Mouse (Mus musculus): ENCODE results near the gene Il9. TPM values are rescaled to one million over a fixed set of nuclear protein-coding genes. Genes with fewer than 3 reads are reported as not detected.

Gene Il9
- total RNA-seq (2021), result not detected
- long read RNA-seq, experiment 1, result 0 reads
- long read RNA-seq, experiment 2, result 0 reads

- DNase-seq, result no peak
These were observed at the start of gene Il9 for GRCm38 (mm10) chr13:56482146-56482545. Gene Il9 (minus strand): TSS chr13:56482246.

GRCm38 (mm10) chr13:56529685-56530084 lies 47.6 kb upstream of the Il9 start:
- DNase-seq, result no peak

DNA sequence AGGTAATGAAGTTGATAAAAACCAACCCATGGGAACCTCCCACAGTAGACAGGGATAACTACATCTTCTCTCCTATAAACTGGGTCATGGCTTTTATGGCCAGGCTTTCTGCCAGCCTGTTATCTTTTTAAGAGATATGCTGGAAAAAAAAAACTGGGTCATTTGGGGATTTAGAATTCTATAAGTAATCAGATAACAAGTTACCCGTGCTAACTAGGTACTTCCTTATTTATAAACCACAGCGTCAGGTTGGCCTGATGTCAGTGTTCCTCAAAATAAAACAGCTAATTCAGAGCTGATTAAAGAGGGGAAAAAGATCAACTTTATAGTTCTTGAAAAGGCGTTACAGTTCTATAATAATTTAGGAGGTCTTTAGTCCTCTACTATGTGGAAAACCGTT lies 47.0 kb upstream of the Il9 start:
- DNase-seq, result no peak

DNA sequence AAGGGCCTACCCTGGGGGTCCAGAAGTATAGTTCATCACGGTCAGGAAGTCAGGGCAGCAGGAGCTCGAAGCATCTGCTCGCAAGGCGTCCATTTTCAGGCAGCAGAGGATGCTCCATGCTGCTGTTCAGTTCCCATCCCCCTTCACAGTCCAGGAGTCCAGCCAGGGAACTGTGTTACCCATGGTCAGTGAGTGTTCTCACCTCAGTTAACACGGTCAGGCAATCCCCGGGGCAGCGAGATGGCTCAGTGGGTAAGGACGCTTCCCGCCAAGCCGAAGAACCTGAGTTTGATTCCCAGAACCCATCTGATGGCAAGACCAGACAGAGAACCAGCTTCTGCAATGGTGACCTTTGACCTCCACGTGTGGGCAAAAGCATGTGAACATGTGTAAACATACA lies 46.2 kb upstream of the Il9 start:
- no peak for DNase-seq

- no peak for DNase-seq
These were observed 45.8 kb upstream of the Il9 start for GRCm38 (mm10) chr13:56527846-56528245.

GRCm38 (mm10) chr13:56526871-56527270 lies 44.8 kb upstream of the Il9 start:
- no peak for DNase-seq

DNA sequence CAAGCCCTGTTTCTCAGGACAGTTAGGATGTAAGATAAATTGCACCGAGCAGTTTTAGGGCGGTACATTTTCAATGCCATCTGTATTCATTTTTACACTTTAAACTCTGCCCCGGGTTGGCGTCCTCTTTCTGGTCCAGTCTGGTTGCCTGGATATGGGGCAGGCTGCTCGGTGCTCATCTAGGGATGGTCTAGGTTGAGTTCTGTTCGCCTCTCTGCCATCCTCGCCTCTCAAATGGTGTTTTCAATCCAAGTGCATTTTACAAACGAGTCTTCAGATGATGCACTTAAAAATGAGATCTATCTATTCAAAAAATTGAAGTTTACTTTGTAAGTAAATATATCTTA lies 40.7 kb upstream of the Il9 start:
- DNase-seq, result no peak

DNA sequence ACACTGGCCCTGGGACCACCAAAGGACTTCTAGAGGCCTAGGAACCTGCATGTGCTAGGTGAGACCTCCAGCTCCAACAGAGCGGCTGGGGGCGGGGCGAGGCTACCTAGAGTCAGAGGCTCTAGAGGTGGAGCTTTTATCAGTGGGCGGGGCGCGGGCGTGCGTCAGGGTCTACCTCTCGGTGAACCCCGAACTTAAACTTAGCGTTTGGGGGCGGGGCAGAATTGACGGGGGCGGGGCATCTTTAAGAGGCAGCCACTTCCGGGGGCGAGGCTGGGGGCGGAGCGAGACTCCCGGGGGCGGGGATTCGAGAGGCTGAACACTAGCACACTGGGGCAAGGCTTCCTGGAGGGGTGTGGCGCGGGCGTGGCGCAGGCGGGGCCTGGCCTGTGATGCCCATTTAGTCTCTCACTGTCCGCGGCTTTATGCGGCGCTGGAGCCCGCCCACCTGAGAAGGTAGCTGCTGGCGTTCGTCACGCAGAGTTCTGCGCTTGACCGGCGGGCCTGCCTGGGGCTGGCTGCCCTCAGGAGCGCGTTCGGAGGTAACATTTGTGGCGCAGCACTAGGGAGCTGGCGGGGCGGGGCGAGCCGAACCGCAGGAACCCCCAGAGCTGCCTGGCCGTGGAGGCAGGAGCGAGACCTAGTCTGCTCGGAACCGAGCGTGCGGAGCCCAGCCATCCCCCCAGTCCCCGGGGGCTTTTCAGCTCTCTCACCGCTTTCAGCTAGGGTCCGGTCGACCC lies 40.2 kb upstream of the Il9 start, which contains the start of gene Fbxl21:
TSS of gene Fbxl21 (plus strand) at position 392 of the 740 bp plus-strand sequence.
- DNase-seq, result peak; percentile 96 to 98

DNA sequence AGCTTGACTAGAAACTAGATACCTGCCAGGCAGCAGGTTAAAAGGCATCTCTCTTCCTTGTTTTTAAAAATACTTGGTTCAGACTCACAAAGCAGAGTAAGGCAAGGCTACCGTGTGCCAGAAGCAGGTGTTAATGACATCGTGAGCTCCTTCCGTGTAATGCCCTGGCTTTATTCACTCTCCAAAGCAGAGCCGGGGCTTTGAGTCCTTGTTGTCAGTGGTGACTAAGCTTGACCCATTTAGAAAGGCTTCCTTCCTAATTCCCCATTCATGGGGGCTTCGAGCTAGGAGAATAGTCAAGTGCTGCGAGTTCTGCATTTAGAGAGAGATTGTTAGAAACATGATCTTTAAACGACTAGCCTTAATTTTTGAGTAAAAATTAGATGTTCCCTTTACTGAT lies 34.8 kb upstream of the Il9 start:
- no peak for DNase-seq

GRCm38 (mm10) chr13:56516311-56516710 lies 34.3 kb upstream of the Il9 start:
- no peak for DNase-seq

DNA sequence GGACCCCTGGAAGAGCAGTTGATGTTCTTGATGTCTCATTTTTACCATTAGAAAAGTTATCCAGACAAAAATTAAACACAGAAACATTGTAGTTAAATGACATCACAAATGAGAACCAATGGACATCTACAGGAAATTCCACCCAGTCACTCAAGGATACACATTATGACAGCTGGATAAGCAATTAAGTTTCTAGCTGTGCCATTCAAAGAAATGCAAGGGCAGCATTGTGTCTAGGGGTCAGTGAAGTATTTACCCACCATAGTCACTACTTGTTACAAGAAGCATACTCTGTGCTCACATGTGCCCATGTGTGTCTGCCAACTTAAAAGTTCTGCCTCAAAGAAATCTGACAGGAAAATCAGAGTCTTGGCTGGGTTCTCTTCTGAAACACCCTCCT lies 31.5 kb upstream of the Il9 start:
- no peak for DNase-seq

- no peak for DNase-seq
These were observed 27.8 kb upstream of the Il9 start for GRCm38 (mm10) chr13:56509796-56510195.

DNA sequence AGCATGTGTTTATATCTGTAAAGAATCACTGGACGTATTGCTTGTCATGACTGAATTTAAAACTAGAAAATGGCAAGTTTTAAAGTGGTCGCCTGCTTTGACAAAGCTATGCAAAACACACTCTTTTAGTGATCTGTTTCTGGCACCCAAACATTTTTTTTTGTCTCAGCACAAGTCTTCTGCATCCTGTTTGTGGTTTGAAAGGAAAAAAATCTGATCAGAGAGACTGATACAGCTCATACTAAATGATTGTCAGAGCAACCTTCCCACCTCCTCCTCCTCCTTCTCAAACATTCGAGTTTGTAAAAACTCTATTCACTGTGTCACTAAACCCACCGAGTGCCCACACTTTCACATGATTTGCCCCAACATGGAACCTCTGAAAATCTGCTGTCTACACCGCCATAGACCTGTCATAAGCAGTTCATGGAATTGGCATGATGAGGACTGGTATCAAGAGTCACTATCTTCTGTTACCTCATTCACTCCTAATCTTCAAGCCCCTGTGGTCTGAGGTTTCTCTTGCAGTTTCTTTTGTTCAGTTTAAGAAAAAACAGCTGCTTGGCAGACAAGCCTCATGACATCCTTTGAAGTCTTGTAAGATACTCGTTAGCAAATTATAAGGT lies 24.9 kb upstream of the Il9 start:
- no peak for DNase-seq

DNA sequence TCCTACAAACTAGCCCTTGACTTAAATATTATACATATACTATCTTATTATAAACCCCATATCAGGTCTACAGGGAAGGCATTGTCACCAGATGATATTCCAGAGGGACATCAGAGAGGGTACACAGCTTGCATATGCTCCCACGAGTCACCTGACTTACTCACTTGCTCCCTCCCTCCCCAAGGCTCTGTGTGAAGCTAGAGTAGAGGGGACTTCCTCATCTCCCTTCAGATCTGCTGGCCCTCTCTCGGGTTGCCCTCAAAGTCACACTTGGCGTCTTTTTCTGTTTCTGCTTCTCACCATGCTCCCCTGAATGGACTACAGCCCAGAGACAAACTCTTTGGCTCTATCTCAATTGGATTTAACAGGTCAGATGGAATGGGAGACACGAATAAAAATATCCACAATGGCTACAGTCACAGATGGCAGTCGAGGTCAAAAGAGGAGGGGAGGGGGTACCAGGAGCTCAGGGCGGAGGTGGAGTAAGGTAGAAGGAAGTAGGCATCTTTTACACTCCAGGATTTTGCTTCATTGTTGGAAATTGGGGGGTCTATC lies 19.9 kb upstream of the Il9 start:
- no peak for DNase-seq

- DNase-seq, result no peak
These were observed 18.6 kb upstream of the Il9 start for GRCm38 (mm10) chr13:56500636-56501035.

DNA sequence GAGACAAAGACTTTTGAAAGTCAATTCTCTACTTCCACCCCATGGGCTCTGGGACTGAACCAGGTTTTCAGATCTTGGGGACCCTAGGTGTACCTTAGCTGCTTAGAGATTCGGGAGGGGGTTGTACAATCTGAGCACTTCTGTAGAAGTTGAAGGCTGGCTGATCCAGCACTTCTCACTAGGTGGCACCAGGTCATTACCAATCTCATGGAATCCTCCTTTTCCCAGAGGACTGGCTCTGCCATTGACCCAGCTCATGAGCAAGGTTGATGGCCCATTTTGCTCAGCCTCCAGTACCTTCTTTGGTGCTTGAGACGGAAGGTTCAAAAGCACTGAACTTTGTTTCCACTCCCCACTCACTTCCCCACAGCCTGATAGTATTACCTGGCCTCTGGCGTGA lies 18.1 kb upstream of the Il9 start:
- DNase-seq, result no peak

DNA sequence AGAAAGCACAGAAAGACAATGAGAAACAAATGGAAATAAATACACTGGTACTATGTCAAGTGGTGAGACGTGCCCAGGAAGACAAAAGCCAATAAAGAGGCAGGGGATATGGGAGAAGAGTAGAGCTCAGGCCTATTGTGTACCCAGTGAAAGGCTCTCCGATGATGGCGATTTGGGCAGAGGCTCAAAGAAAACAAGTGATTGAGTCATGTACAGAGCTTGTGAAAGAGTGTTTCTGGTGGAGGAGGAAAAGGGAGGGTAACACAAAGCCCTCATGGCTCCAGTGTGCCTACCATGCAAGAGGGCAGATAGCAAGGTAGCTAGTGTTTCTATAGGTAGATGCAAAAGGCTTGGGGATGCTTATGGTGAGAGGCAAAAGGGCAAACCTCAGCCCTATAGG lies 12.4 kb upstream of the Il9 start:
- peak; percentile 20 to 43 for DNase-seq

GRCm38 (mm10) chr13:56488012-56488411 lies 6.0 kb upstream of the Il9 start:
- no peak for DNase-seq

DNA sequence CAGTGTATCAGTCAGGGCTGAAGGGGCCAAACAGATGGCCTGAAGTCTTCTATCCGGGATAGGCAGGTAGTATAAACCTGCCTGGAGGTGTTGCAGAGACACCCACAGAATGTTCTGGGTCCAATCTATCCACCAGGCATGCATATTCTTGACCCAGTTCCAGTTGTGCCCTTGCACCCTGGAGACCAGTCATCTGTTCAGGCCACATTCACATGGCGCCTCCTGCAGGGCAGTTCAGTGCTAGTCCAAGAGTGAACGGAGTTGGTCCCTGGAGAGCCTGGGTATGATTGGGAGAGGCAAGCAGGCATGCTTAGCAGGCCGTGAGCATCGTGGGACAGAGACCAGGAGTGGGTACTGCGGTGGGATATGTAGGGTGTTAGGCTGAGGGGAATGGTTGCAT lies 4.0 kb downstream of the Il9 start:
- DNase-seq, result no peak

DNA sequence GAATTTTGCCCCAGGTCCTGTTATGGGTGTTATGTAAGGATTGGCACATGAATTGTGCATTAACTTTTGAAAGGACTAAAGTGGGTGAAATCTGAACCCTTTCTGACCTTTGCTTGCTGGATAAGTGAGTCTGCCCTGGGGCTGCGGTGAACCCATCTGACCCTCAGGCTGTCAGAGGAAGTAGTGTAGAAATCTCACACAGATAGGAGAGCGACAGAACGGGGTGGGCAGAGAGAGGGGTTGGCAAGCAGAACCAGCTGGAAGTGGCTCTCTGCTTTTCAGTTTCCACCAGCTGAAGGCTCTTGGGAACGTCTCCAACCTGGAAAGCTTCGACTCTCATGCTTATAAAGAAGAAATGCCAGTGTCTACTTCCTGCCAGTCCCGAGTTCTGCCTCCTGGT lies 4.8 kb downstream of the Il9 start:
- peak in 1 of 2 experiments; percentile 10 for DNase-seq

- no peak for DNase-seq
These were observed 5.3 kb downstream of the Il9 start for GRCm38 (mm10) chr13:56476790-56477189.

DNA sequence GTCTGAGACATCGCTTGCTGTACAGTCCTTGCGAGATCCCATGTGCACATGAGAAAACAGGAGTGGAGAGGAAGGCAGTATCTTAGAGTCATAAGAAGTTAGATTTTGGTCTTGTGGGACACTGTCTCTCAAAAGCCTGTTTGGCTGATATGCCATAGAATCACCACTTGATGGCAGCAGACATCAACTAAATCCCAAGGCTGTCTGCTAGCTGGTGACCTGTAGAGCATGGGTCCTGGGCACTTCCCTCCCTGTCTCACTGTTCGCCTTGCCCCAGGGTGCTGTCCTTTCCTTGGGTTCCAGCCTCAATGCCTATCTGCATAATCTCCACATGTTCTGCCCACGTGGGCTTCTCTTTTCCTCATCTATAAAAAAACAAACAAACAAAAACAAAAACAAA lies 6.7 kb downstream of the Il9 start:
- peak; percentile 45 to 54 for DNase-seq

- DNase-seq, result no peak
These were observed 9.4 kb downstream of the Il9 start for GRCm38 (mm10) chr13:56472661-56473060.

DNA sequence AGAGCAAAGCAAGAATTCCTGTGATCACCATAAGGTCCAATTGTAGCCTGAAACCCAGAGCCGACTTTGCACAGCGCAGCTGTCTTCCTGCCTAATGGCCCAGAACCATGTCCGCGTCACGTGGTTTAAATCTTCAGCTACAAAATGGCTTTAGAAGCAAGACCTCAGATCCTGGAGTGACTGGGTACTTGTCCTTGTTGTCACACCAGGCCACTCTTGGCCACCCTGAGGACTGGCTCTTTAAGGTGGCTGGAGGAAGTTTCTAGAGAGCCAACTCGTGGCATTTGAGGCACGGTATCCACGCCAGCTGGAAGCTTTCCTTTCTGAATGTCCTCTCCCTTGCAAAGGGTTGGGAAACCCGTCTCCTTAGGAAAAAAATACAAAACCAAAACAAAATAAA lies 10.1 kb downstream of the Il9 start:
- DNase-seq, result peak; percentile 15 to 38
